Mouse (Mus musculus): ENCODE measurements around the gene Brwd3.

DNA sequence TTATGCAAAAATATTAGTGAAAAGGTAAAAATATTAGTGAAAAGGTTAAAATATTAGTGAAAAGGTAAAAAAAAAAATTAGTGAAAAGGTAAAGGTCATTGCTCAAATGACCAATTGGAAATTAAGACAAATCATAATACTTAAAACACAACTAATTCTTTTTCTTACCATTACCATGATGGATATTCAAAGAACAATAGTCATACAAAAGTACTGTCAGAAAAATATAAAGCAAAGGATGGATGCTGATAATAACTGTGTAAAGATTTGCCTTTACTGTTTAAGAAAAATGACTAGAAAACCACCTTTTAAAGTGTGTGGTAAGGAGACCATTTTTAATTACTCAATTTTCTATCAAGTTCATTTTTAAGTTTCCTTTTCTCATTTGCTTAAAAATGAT lies 2.9 kb downstream of the Brwd3 start:
- TF ChIP-seq POLR2A (IDR thresholded peaks at IDR 0.05; ENCODE audit: low read depth, low read length) = no peak
- TF ChIP-seq CTCF (IDR thresholded peaks at IDR 0.05; ENCODE audit: extremely low read depth, insufficient read length, insufficient replicate concordance, low read depth, low read length) = no peak
